Mouse (Mus musculus) thymus, postnatal 14 days (tissue): ENCODE data around the gene Camkv.

Experiments used
- DNase-seq: peaks from one replicate; pipeline ENCODE4 v3.0.0; 2021

Gene Camkv

GRCm38 (mm10) chr9:107935374-107935773 lies at the start of gene Camkv:
Gene Camkv (plus strand): TSS chr9:107935674.
- DNase-seq: no peak

- DNase-seq: peak; percentile 93
Measured at GRCm38 (mm10) chr9:107887804-107888266, 47.6 kb upstream of the Camkv start, which contains the start of gene Mon1a. Gene Mon1a (plus strand): TSS chr9:107888151.

GRCm38 (mm10) chr9:107888267-107888850 lies 47.1 kb upstream of the Camkv start:
- DNase-seq: peak; percentile 53

- DNase-seq: no peak
Measured at GRCm38 (mm10) chr9:107890260-107890659, 45.2 kb upstream of the Camkv start.

- DNase-seq: peak; percentile 43
Measured at GRCm38 (mm10) chr9:107891023-107891422, 44.5 kb upstream of the Camkv start.

GRCm38 (mm10) chr9:107898563-107898962 lies 36.9 kb upstream of the Camkv start:
- DNase-seq: no peak

GRCm38 (mm10) chr9:107899855-107900254 lies 35.6 kb upstream of the Camkv start:
- DNase-seq: no peak

- peak; percentile 67 for DNase-seq
Measured at GRCm38 (mm10) chr9:107900840-107901626, 34.4 kb upstream of the Camkv start.

- DNase-seq: no peak
Measured at GRCm38 (mm10) chr9:107901627-107901914, 33.9 kb upstream of the Camkv start.

GRCm38 (mm10) chr9:107904726-107905125 lies 30.7 kb upstream of the Camkv start:
- DNase-seq: peak; percentile 87

- DNase-seq: peak; percentile 89
Measured at GRCm38 (mm10) chr9:107906252-107906966, 29.1 kb upstream of the Camkv start, which contains the start of gene Mst1r. Gene Mst1r (plus strand): TSS chr9:107906873.

GRCm38 (mm10) chr9:107906967-107907800 lies 28.3 kb upstream of the Camkv start:
- DNase-seq: no peak

GRCm38 (mm10) chr9:107907801-107908120 lies 27.7 kb upstream of the Camkv start:
- DNase-seq: no peak

- DNase-seq: no peak
Measured at GRCm38 (mm10) chr9:107908410-107909158, 26.9 kb upstream of the Camkv start.

- no peak for DNase-seq
Measured at GRCm38 (mm10) chr9:107910025-107910769, 25.3 kb upstream of the Camkv start.

- DNase-seq: no peak
Measured at GRCm38 (mm10) chr9:107914764-107915420, 20.6 kb upstream of the Camkv start.

- DNase-seq: no peak
Measured at GRCm38 (mm10) chr9:107917895-107918608, 17.4 kb upstream of the Camkv start.

- DNase-seq: no peak
Measured at GRCm38 (mm10) chr9:107918884-107919283, 16.6 kb upstream of the Camkv start.

GRCm38 (mm10) chr9:107919441-107919840 lies 16.0 kb upstream of the Camkv start:
- DNase-seq: no peak

GRCm38 (mm10) chr9:107923021-107923420 lies 12.5 kb upstream of the Camkv start:
- peak; percentile 74 for DNase-seq
